Mouse (Mus musculus): ENCODE measurements around the gene Klhl29. TPM values are rescaled to one million over a fixed set of nuclear protein-coding genes. Genes with fewer than 3 reads are reported as not detected.

Gene Klhl29
- total RNA-seq, 1 experiment: 0.22 TPM

DNA sequence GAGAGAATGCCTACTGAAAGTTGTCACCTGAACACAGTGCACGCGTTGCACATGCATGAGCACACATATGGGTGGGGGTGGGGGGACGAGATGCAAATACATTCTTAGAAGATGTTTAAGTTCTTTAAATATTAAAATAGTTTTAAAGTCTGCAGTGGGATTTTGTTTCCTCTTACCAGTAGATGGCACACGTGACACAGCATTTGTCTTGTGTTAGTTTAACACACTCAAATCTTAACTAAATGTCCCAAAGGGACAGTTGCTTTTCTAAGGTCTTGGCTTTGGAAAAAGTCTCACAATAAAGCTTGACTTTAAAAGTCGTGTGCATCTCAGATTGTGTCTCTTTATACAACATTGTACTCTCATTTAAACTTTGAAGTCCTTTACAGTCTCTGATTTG is 346.4 kb downstream of the Klhl29 start:
- peaks cover 4% of the 10 kb centered on the region; the same call in 1 of the 2 replicates for H3K36me3 ChIP-seq (ENCODE audit: control insufficient read depth, insufficient read depth, low read length, poor library complexity, severe bottlenecking)
- H3K27ac ChIP-seq (ENCODE audit: insufficient read depth, low read depth, low read length, poor library complexity, severe bottlenecking): no peak overlapping the region
- H3K4me3 ChIP-seq (ENCODE audit: insufficient read depth in 1 of 2, low read depth in 1 of 2, low read length in 2 of 2, poor library complexity in 1 of 2, severe bottlenecking in 1 of 2): no peak overlapping the region
- H3K9me3 ChIP-seq (ENCODE audit: control insufficient read depth, insufficient read depth, low read depth, low read length): no peaks in the 10 kb centered on the region
- DNase-seq (ENCODE audit: low read depth, low spot score): no peak
- TF ChIP-seq MAFK (IDR thresholded peaks at IDR 0.05; ENCODE audit: insufficient read depth, low read depth, low read length) (no peak), CHD2 (IDR thresholded peaks at IDR 0.05; ENCODE audit: low read depth, low read length) (no peak), ZNF384 (IDR thresholded peaks at IDR 0.05; ENCODE audit: low read depth, low read length) (no peak), HCFC1 (IDR thresholded peaks at IDR 0.05; ENCODE audit: borderline replicate concordance, insufficient read depth, low read length) (no peak), ZC3H11A (IDR thresholded peaks at IDR 0.05; ENCODE audit: borderline replicate concordance, low read depth, low read length) (no peak)
- no peak overlapping the region for H3K9ac ChIP-seq (ENCODE audit: insufficient read depth, low read depth, low read length, poor library complexity, severe bottlenecking)
- no peaks in the 10 kb centered on the region for H3K4me1 ChIP-seq (ENCODE audit: control insufficient read depth in 2 of 2, insufficient read depth in 2 of 2, low read length in 2 of 2, poor library complexity in 1 of 2)
- in situ Hi-C loops (cut with MboI; ENCODE audit: low sequenced_read_pairs in 2 of 2, unreplicated experiment in 2 of 2): no loop called here

Data from ES-E14 (cell line).